Mouse (Mus musculus) megakaryocyte, embryonic 14.5 days (primary cell): Measurements from ENCODE around the gene Golph3.

Experiments
- FLI1 ChIP-seq: IDR thresholded peaks from 2 replicates; pipeline ENCODE4 v1.6.1; 2012; ENCODE audit warnings: low read length, inconsistent platforms, mixed read lengths
- GATA1 ChIP-seq: IDR thresholded peaks from 3 replicates; pipeline ENCODE4 v1.6.1; 2012; ENCODE audit warnings: mixed read lengths, low read length, inconsistent platforms, borderline replicate concordance

GRCm38 (mm10) chr15:12337030-12337778, 16.0 kb downstream of the Golph3 start:
- TF ChIP-seq GATA1 (no peak), FLI1 (no peak)
